Mouse (Mus musculus) liver, embryonic 13.5 days (tissue): Measurements from ENCODE around the gene Slc16a4. TPM values are rescaled to one million over a fixed set of nuclear protein-coding genes. Genes with fewer than 3 reads are reported as not detected.

ENCODE experiments used
- polyA plus RNA-seq: library from polyadenylated mRNA; unstranded; fragments of >200 nt; fragmentation: Nextera tagmentation; extraction: Ambion mirVana; gene quantifications from 2 replicates; pipeline ENCODE4 v1.2.1, GENCODE M21; 2015

Gene Slc16a4
- polyA plus RNA-seq, 1 experiment from 2014 or later, result 0.59 TPM

Other genes starting within 250 kb of the Slc16a4 start
- gene Kcna2, start 190.1 kb upstream of the Slc16a4 start, polyA plus RNA-seq, result 0.03 and 0.05 TPM in 2 replicates
- gene Kcna10, start 108.2 kb upstream of the Slc16a4 start, polyA plus RNA-seq, result not detected in 2 replicates
- 3.1 and 6.4 TPM in 2 replicates for gene Cym, start 69.5 kb upstream of the Slc16a4 start, polyA plus RNA-seq
- gene A630076J17Rik, start 60.6 kb upstream of the Slc16a4 start, polyA plus RNA-seq, result not detected in 2 replicates
- gene Prok1, start 51.5 kb upstream of the Slc16a4 start, polyA plus RNA-seq, result not detected in 2 replicates
- gene Lamtor5, start 12.4 kb upstream of the Slc16a4 start, polyA plus RNA-seq, result 118 and 131 TPM in 2 replicates
- gene Rbm15, start 42.4 kb downstream of the Slc16a4 start, polyA plus RNA-seq, result 9.6 and 11.9 TPM in 2 replicates
- not detected in 2 replicates for gene Kcnc4, start 168.3 kb downstream of the Slc16a4 start, polyA plus RNA-seq
- gene Slc6a17, start 226.8 kb downstream of the Slc16a4 start, polyA plus RNA-seq, result 0.27 and 0.37 TPM in 2 replicates